Mouse (Mus musculus) small intestine, adult 2 months (tissue): ENCODE results near the gene Ddx19a.

ENCODE experiments used
- CTCF ChIP-seq: fragments of 200-500 bp; IDR thresholded peaks from 2 replicates; pipeline ENCODE4 v1.5.1; 2012; ENCODE audit warnings: low read depth, mild to moderate bottlenecking, control low read depth, inconsistent platforms, low read length, moderate library complexity, mixed read lengths; ENCODE audit not compliant: insufficient replicate concordance, insufficient read length; ENCODE audit errors: extremely low read depth
- POLR2A ChIP-seq: fragments of 200-500 bp; IDR thresholded peaks from 2 replicates; pipeline ENCODE4 v1.6.1; 2012; ENCODE audit warnings: low read depth, mild to moderate bottlenecking, control low read depth, inconsistent platforms, low read length, moderate library complexity

GRCm38 (mm10) chr8:110954776-110955175 is 42.8 kb downstream of the Ddx19a start:
- no peak for TF ChIP-seq POLR2A
- TF ChIP-seq CTCF = no peak
